Mouse (Mus musculus) ovary, adult 18-20 months (tissue): ENCODE data around the gene Olfr969.
"Not testable (repeated sequence)": the region's sequence is repeated elsewhere in the genome, so short reads cannot be mapped to it uniquely, and the experiment has no call there.

Experiments used
- DNase-seq: peaks from one replicate; pipeline ENCODE4 v3.0.0; 2022; ENCODE audit warnings: low spot score, mixed read lengths

Olfr969 gene

DNA sequence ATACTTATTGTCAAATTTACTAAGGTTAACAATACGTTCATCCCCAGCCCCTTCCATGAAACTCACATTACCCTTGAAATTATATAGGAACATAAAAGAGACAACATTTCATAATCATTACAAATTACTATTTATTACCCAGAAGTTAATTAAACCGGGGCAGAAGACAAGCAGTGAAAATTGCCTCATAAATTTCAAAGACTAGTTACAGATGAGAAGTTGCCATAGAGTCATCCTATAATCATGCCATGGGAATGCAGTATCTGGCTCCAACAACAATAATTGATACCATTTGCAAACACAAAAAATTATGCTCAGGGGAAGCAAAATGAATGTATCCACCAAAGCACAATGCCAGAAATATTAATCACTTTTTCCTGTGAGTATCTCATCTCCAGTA lies at the start of gene Olfr969:
Olfr969 (plus strand) TSS at position 388 of the 400 bp plus-strand sequence.
- no peak for DNase-seq

DNA sequence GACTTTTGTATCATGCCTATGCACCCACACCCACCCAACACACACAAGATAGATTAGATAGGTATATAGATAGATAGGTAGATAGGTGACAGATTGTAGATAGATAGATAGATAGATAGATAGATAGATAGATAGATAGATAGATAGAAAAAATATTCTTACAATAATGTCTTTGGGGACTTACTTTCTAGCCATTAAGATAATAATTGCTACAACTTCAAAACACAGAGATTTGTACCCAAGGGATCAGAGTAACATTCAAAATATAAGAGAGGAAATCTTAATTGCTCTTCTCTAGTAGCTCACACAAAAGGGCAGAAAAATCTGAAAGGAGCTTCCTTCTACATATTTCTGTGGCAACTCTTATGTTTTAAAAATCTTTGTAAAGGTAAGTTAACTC lies 44.8 kb upstream of the Olfr969 start, which contains the start of gene Olfr967:
Olfr967 (plus strand) TSS at position 301 of the 400 bp plus-strand sequence.
- no peak for DNase-seq

DNA sequence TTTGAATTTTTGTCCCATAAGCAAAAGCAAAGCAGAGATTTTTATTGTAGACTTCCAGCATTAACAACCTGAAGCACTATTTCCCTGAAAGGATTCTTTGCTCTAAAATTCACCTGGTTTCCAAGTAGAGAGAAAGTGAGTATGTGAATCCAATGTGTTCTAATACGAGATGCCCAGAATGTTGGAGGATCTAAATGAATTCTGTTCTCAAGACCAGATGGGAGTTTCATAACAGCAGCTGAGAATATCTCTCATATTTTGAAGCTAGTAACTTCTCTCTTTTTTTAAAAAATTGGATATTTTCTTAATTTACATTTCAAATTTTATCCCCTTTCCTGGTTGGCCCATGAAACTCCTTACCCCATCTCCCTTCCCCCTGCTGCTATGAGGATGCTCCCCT lies 44.3 kb upstream of the Olfr969 start:
- DNase-seq: no peak

DNA sequence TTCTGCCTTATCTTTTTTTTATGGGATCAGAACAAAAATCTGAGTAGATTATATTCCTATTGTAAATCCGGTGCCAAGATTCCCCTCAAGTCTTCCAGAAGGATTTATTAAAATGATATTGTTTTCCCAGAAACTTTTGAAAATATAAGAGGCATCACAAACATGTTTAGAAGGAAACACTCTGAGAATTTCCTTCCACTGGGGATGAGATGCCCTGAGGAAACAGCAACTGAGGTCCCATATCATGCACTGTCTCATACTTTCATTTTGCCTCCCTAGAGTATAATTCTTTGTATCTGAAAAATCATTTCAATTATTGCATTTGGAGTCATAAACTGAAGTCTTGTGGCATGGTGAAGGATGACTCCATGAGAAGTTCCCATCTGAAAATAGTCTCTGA lies 7.6 kb upstream of the Olfr969 start, which contains the start of gene Olfr968:
Olfr968 (minus strand) TSS at position 101 of the 400 bp plus-strand sequence.
- DNase-seq: no peak

DNA sequence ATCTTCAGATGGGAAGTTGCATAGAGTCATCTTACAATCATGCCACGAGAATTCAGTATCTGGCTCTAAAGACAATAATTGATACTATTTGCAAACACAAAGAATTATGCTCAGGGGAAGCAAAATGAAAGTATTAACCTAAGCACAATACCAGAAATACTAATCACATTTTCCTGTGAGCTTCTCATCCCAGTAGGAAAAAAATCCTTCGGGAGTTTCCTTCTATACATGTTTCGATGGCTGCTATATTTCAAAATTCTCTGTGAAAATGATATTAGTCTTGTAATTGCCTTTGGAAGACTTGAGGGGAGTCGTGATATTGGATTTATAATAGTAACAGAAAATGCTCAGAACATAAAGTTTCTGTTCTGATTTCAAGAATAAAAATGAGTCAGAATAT lies 17.8 kb downstream of the Olfr969 start, which contains the start of gene Olfr970:
Olfr970 (plus strand) TSS at position 301 of the 400 bp plus-strand sequence.
- no peak for DNase-seq

DNA sequence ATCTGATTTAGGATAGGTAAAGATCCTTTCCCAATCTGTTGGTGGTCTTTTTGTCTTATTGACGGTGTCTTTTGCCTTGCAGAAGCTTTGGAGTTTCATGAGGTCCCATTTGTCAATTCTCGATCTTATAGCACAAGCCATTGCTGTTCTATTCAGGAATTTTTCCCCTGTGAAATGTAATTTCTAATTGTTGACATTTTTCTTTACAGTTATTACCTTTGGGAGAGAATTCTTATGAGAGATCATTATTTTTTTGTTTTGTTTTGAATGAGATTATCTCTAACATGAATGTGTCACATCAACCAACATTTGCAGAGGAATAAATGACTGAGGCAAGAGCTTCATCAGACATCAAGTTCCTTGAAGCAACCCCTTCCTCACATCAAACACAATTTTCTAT lies 45.8 kb downstream of the Olfr969 start, which contains the start of gene Olfr971:
Olfr971 (plus strand) TSS at position 301 of the 400 bp plus-strand sequence.
- DNase-seq: not testable (repeated sequence)
